In the genomic region with DNA sequence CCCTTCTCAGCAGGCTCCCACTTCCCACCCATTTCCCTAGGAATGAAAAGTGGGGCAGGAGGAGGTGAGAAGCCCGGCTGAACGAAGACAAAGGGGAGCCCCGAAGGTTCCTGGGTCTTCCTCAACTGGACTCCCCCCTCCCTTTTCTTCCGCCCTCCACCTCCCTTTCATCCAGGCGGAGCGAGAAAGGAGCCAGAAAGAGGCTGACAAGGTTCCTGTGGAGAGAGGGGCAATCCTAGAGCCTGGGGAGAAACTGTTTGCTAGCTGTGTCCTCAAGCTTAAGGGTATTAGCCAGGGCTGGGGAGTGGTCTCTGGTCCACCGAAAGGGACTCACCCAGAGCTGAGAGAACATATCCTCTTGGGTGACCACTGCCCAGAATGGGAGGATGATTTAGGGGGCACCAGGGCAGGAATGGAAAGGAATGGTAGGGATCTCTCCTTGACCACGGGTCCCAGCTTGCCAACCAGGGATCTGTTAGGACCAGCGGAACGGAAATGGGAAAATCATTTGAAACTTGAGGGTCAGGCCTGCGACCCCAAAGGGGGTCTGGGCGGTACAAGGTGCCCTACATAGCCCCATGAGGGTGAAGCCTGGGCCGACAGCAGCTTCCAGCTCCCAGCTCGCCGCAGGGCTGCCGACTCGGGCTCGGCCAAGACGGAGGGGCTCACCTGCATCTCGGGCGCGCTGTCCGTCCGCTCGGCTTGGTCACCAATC, we compare ENCODE assay signal across 8 mouse cellular contexts.
DNase-seq lines count a peak whose midpoint lies in the region; ATAC-seq and TF ChIP-seq lines count a peak whose summit lies in the region.

No protein-coding gene starts in this region.

- no peak overlapping the region for H3K27ac ChIP-seq in lung, embryonic 15.5 days
- H3K27ac ChIP-seq in forebrain, embryonic 15.5 days (replicated peaks), result peak overlapping the region; percentile 79
- no peak overlapping the region for H3K27ac ChIP-seq in limb, embryonic 13.5 days
- no peak overlapping the region for H3K27ac ChIP-seq in small intestine, adult 2 months (ENCODE audit: insufficient read depth, low read depth, low read length)

- H3K9ac ChIP-seq in lung, embryonic 15.5 days, result peak overlapping the region; percentile 49
- peak overlapping the region; percentile 89 for H3K9ac ChIP-seq in forebrain, embryonic 15.5 days (replicated peaks)
- peak overlapping the region; percentile 79 for H3K9ac ChIP-seq in limb, embryonic 13.5 days

- no peak for TF ChIP-seq CTCF in lung, adult 2 months (IDR thresholded peaks at IDR 0.05; ENCODE audit: insufficient read depth, low read length)
- no peak for TF ChIP-seq CTCF in small intestine, adult 2 months (IDR thresholded peaks at IDR 0.05; ENCODE audit: extremely low read depth, insufficient read length, insufficient replicate concordance, low read depth, low read length)

- peaks cover 39% of the 10 kb centered on the region for H3K4me1 ChIP-seq in lung, embryonic 15.5 days
- 0 out of 2 replicates have a peak, but pooled peaks cover 4% of the 10 kb centered on the region for H3K4me1 ChIP-seq in lung, adult 2 months (ENCODE audit: control insufficient read depth, insufficient read depth, low read length)
- H3K4me1 ChIP-seq in forebrain, embryonic 15.5 days, result peaks cover 60% of the 10 kb centered on the region
- H3K4me1 ChIP-seq in limb, embryonic 13.5 days, result peaks cover 29% of the 10 kb centered on the region
- peaks cover 7% of the 10 kb centered on the region; the same call in 1 of the 2 replicates for H3K4me1 ChIP-seq in small intestine, adult 2 months (ENCODE audit: control insufficient read depth, insufficient read depth, insufficient read length, low read length)

- peaks cover 64% of the 10 kb centered on the region for H3K27me3 ChIP-seq in lung, embryonic 15.5 days
- H3K27me3 ChIP-seq in forebrain, embryonic 15.5 days, result peaks cover 35% of the 10 kb centered on the region
- H3K27me3 ChIP-seq in limb, embryonic 13.5 days, result peaks cover 74% of the 10 kb centered on the region
- peaks cover 37% of the 10 kb centered on the region for H3K27me3 ChIP-seq in small intestine, adult 2 months (ENCODE audit: control insufficient read depth, insufficient read depth, low read length)

- H3K4me3 ChIP-seq in lung, embryonic 15.5 days, result peak overlapping the region; percentile 60
- no peak overlapping the region for H3K4me3 ChIP-seq in lung, adult 2 months (replicated peaks; ENCODE audit: extremely low read depth, low read depth, low read length)
- H3K4me3 ChIP-seq in forebrain, embryonic 15.5 days, result peak overlapping the region; percentile 82
- H3K4me3 ChIP-seq in limb, embryonic 13.5 days, result peak overlapping the region; percentile 71
- peak overlapping the region; percentile 55 for H3K4me3 ChIP-seq in small intestine, adult 2 months (ENCODE audit: low read depth, low read length)

- DNase-seq in lung, adult 2 months, result no peak
- no peak for DNase-seq in right cerebral cortex, postnatal 36 days (ENCODE audit: low spot score in 2 of 2)
- no peak for DNase-seq in ovary, postnatal 10 days (ENCODE audit: low spot score)
- no peak for DNase-seq in frontal cortex, postnatal 36 days (ENCODE audit: low spot score in 2 of 2)

- 3% methylated on average over 25 of the region's 25 CpGs for WGBS in lung, embryonic 15.5 days
- WGBS in lung, adult 2 months, result 4% methylated on average over 25 of the region's 25 CpGs
- under 1% methylated on average over 25 of the region's 25 CpGs for WGBS in forebrain, embryonic 15.5 days
- WGBS in limb, embryonic 13.5 days, result under 1% methylated on average over 25 of the region's 25 CpGs
- 7% methylated on average over 25 of the region's 25 CpGs for WGBS in small intestine, adult 2 months

- no peaks in the 10 kb centered on the region for H3K9me3 ChIP-seq in lung, embryonic 15.5 days
- no peaks in the 10 kb centered on the region for H3K9me3 ChIP-seq in forebrain, embryonic 15.5 days
- H3K9me3 ChIP-seq in limb, embryonic 13.5 days, result no peaks in the 10 kb centered on the region

- ATAC-seq in lung, embryonic 15.5 days (ENCODE audit: borderline replicate concordance, extremely low read depth, low FRiP score, low TSS enrichment), result no peak
- no peak; the same call in 1 of the 2 replicates for ATAC-seq in forebrain, embryonic 15.5 days (replicated peaks)
- ATAC-seq in limb, embryonic 13.5 days (ENCODE audit: low FRiP score, low read depth), result no peak

- no peak for TF ChIP-seq POLR2A in lung, adult 2 months (IDR thresholded peaks at IDR 0.05; ENCODE audit: borderline replicate concordance, extremely low read depth, low read depth, low read length)
- no peak for TF ChIP-seq POLR2A in small intestine, adult 2 months (IDR thresholded peaks at IDR 0.05; ENCODE audit: low read depth, low read length)

- no peaks in the 10 kb centered on the region for H3K36me3 ChIP-seq in lung, embryonic 15.5 days
- H3K36me3 ChIP-seq in forebrain, embryonic 15.5 days, result no peaks in the 10 kb centered on the region
- no peaks in the 10 kb centered on the region for H3K36me3 ChIP-seq in limb, embryonic 13.5 days
- H3K36me3 ChIP-seq in small intestine, adult 2 months (ENCODE audit: control insufficient read depth, insufficient read depth, low read length), result no peaks in the 10 kb centered on the region

- H3K4me2 ChIP-seq in lung, embryonic 15.5 days, result peak overlapping the region; percentile 96
- H3K4me2 ChIP-seq in forebrain, embryonic 15.5 days (replicated peaks), result peak overlapping the region; percentile 95
- H3K4me2 ChIP-seq in limb, embryonic 13.5 days (replicated peaks), result peak overlapping the region; percentile 99
